ENCODE assay signal across 25 mouse cellular contexts in the genomic region with DNA sequence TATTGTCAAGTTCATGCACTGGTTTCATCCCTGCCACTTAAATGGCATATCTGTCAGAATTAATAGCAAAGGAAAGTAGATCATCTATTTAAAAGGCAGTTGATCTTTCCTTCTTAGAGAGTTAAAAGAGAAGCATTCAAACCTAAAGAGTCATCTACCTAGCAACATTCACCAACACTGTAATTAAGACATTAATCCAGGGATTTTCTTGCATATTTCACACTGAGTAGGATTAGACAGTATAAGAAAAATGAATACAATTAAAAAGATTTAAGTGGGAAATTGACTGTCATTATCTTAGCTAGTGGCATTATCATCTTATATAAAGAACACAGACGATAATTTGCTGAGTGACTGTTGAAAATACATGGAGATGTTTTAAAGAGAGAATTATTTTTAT.
A peak's percentile ranks its signal among the peaks of the same experiment; 100 is the strongest.
DNase-seq lines count a peak whose midpoint lies in the region; ATAC-seq and TF ChIP-seq lines count a peak whose summit lies in the region.
"Had no signal": no experiment of that assay in that cellular context is flagged by ENCODE, and none has a peak within 500 bp of the region (broad histone marks: within the 10 kb centered on the region; RNA-seq: fewer than 3 reads in every experiment).

No protein-coding gene starts in this region.

- no peak for TF ChIP-seq POLR2A in brain, embryonic 14.5 days (IDR thresholded peaks at IDR 0.05; ENCODE audit: borderline replicate concordance, extremely low read depth, insufficient read depth, insufficient read length, poor library complexity, severe bottlenecking)

- H3K27ac ChIP-seq in forebrain, embryonic 13.5 days: no peak overlapping the region
- no peak overlapping the region for H3K27ac ChIP-seq in forebrain, embryonic 10.5 days
- no peak overlapping the region for H3K27ac ChIP-seq in forebrain, embryonic 14.5 days (ENCODE audit: low read depth, low read length)
- no peak overlapping the region for H3K27ac ChIP-seq in forebrain, postnatal 0 days (ENCODE audit: low read depth, low read length)
- no peak overlapping the region for H3K27ac ChIP-seq in hindbrain, embryonic 10.5 days
- H3K27ac ChIP-seq: heart, embryonic 15.5 days; hindbrain, embryonic 12.5 days; hindbrain, embryonic 15.5 days had no signal

- DNase-seq in forebrain, embryonic 10.5 days (ENCODE audit: extremely low spot score, low spot score): no peak
- peak; percentile 50 for DNase-seq in brain, embryonic 14.5 days (ENCODE audit: low read depth)
- peak; percentile 31 for DNase-seq in forebrain, embryonic 14.5 days (ENCODE audit: low spot score)
- DNase-seq in forebrain, postnatal 0 days: peak; percentile 3
- DNase-seq in left cerebral cortex, postnatal 36 days (ENCODE audit: low spot score in 2 of 2): no peak
- DNase-seq in hindbrain, embryonic 10.5 days (ENCODE audit: low spot score): no peak
- DNase-seq: adrenal gland, postnatal 10 days; adrenal gland, postnatal 36 days; B cell, adult 2 months; cerebellum, adult 18-20 months; cerebellum, adult 9-10 months; cerebellum, postnatal 14 days; gastrocnemius, postnatal 25 days; heart, adult 18-20 months; heart, postnatal 10 days; heart, postnatal 36 days had no signal

- WGBS in forebrain, embryonic 13.5 days: 62% methylated on average over 1 of the region's 1 CpGs
- 81% methylated on average over 1 of the region's 1 CpGs for WGBS in forebrain, embryonic 10.5 days
- 54% methylated on average over 1 of the region's 1 CpGs for WGBS in forebrain, embryonic 14.5 days
- WGBS in forebrain, postnatal 0 days: 34% methylated on average over 1 of the region's 1 CpGs
- 87% methylated on average over 1 of the region's 1 CpGs for WGBS in hindbrain, embryonic 10.5 days

- H3K9me3 ChIP-seq in forebrain, embryonic 13.5 days (replicated peaks): no peaks in the 10 kb centered on the region
- H3K9me3 ChIP-seq in forebrain, embryonic 10.5 days: no peaks in the 10 kb centered on the region
- no peaks in the 10 kb centered on the region for H3K9me3 ChIP-seq in forebrain, embryonic 14.5 days (replicated peaks; ENCODE audit: control insufficient read depth, low read length)
- H3K9me3 ChIP-seq in forebrain, postnatal 0 days (ENCODE audit: low read length): no peaks in the 10 kb centered on the region
- no peaks in the 10 kb centered on the region for H3K9me3 ChIP-seq in hindbrain, embryonic 10.5 days
- H3K9me3 ChIP-seq: G1E; heart, embryonic 12.5 days; heart, embryonic 15.5 days; hindbrain, embryonic 12.5 days; hindbrain, embryonic 15.5 days had no signal

- no peak for TF ChIP-seq CTCF in brain, embryonic 14.5 days (IDR thresholded peaks at IDR 0.05; ENCODE audit: borderline replicate concordance, extremely low read depth, insufficient read depth, insufficient read length)
- no peak for TF ChIP-seq CTCF in forebrain, postnatal 0 days (IDR thresholded peaks at IDR 0.05; ENCODE audit: low read depth)

- no peaks in the 10 kb centered on the region for H3K4me1 ChIP-seq in forebrain, embryonic 13.5 days
- no peaks in the 10 kb centered on the region for H3K4me1 ChIP-seq in forebrain, embryonic 10.5 days
- no peaks in the 10 kb centered on the region for H3K4me1 ChIP-seq in forebrain, embryonic 14.5 days (ENCODE audit: control insufficient read depth, insufficient read depth, low read length)
- H3K4me1 ChIP-seq in forebrain, postnatal 0 days (ENCODE audit: insufficient read depth): no peaks in the 10 kb centered on the region
- H3K4me1 ChIP-seq in hindbrain, embryonic 10.5 days (replicated peaks): no peaks in the 10 kb centered on the region
- H3K4me1 ChIP-seq: heart, embryonic 12.5 days; heart, embryonic 15.5 days; hindbrain, embryonic 12.5 days; hindbrain, embryonic 15.5 days had no signal

- H3K27me3 ChIP-seq in forebrain, embryonic 13.5 days: no peaks in the 10 kb centered on the region
- H3K27me3 ChIP-seq in forebrain, embryonic 10.5 days (ENCODE audit: poor library complexity, severe bottlenecking): no peaks in the 10 kb centered on the region
- H3K27me3 ChIP-seq in forebrain, embryonic 14.5 days (replicated peaks; ENCODE audit: control insufficient read depth, insufficient read depth, low read length): no peaks in the 10 kb centered on the region
- H3K27me3 ChIP-seq in forebrain, postnatal 0 days (ENCODE audit: insufficient read depth, low read length): no peaks in the 10 kb centered on the region
- no peaks in the 10 kb centered on the region for H3K27me3 ChIP-seq in hindbrain, embryonic 10.5 days (ENCODE audit: insufficient read depth, poor library complexity, severe bottlenecking)
- H3K27me3 ChIP-seq: CH12.LX; heart, embryonic 12.5 days; heart, embryonic 15.5 days; hindbrain, embryonic 12.5 days; hindbrain, embryonic 15.5 days; Patski had no signal

- H3K4me2 ChIP-seq in forebrain, embryonic 13.5 days: no peak overlapping the region
- no peak overlapping the region for H3K4me2 ChIP-seq in forebrain, embryonic 14.5 days (ENCODE audit: low read length)
- no peak overlapping the region for H3K4me2 ChIP-seq in forebrain, postnatal 0 days (ENCODE audit: low read depth)
- H3K4me2 ChIP-seq: heart, embryonic 12.5 days; heart, embryonic 15.5 days; hindbrain, embryonic 12.5 days; hindbrain, embryonic 15.5 days had no signal

- intact Hi-C loops in left cerebral cortex, postnatal 36 days (cut with DNase I): no loop called here

- no peak overlapping the region for H3K9ac ChIP-seq in forebrain, embryonic 13.5 days
- H3K9ac ChIP-seq in forebrain, embryonic 14.5 days (ENCODE audit: low read length): no peak overlapping the region
- no peak overlapping the region for H3K9ac ChIP-seq in forebrain, postnatal 0 days
- H3K9ac ChIP-seq: heart, embryonic 12.5 days; heart, embryonic 15.5 days; hindbrain, embryonic 12.5 days; hindbrain, embryonic 15.5 days had no signal

- H3K36me3 ChIP-seq in forebrain, embryonic 13.5 days (ENCODE audit: poor library complexity, severe bottlenecking): no peaks in the 10 kb centered on the region
- no peaks in the 10 kb centered on the region for H3K36me3 ChIP-seq in forebrain, embryonic 10.5 days (replicated peaks)
- H3K36me3 ChIP-seq in forebrain, embryonic 14.5 days (ENCODE audit: control insufficient read depth, insufficient read depth, low read length): no peaks in the 10 kb centered on the region
- no peaks in the 10 kb centered on the region for H3K36me3 ChIP-seq in forebrain, postnatal 0 days (ENCODE audit: insufficient read depth)
- H3K36me3 ChIP-seq in hindbrain, embryonic 10.5 days: no peaks in the 10 kb centered on the region
- H3K36me3 ChIP-seq: G1E; heart, embryonic 12.5 days; heart, embryonic 15.5 days; hindbrain, embryonic 12.5 days; hindbrain, embryonic 15.5 days had no signal

- peak; percentile 69 for ATAC-seq in forebrain, embryonic 13.5 days
- ATAC-seq in forebrain, embryonic 14.5 days: peak; percentile 57
- peak; percentile 92; the same call in 1 of the 2 replicates for ATAC-seq in forebrain, postnatal 0 days
- ATAC-seq: intestine, postnatal 0 days; Patski had no signal

- H3K4me3 ChIP-seq in forebrain, embryonic 13.5 days: no peak overlapping the region
- no peak overlapping the region for H3K4me3 ChIP-seq in forebrain, embryonic 10.5 days
- no peak overlapping the region for H3K4me3 ChIP-seq in forebrain, embryonic 14.5 days (ENCODE audit: low read depth, low read length)
- no peak overlapping the region for H3K4me3 ChIP-seq in forebrain, postnatal 0 days (ENCODE audit: low read depth, low read length)
- H3K4me3 ChIP-seq in hindbrain, embryonic 10.5 days: no peak overlapping the region
- H3K4me3 ChIP-seq: heart, embryonic 12.5 days; heart, embryonic 15.5 days; hindbrain, embryonic 12.5 days; hindbrain, embryonic 15.5 days had no signal

Comparison
In these comparisons a context has a peak if more than half of its experiments do, and no peak if none do; other contexts are left out.
1. DNase-seq: peak in brain, embryonic 14.5 days (single experiment), forebrain, embryonic 14.5 days (single experiment) and forebrain, postnatal 0 days (single experiment); none in forebrain, embryonic 10.5 days (single experiment), left cerebral cortex, postnatal 36 days (0 of 2) and hindbrain, embryonic 10.5 days (single experiment).
2. Peak in every context shown above with its lines, with median percentiles within 50 percentile points of each other: ATAC-seq.